Mouse (Mus musculus) hindbrain, postnatal 0 days (tissue): ENCODE measurements around the gene Tmem115. TPM values are rescaled to one million over a fixed set of nuclear protein-coding genes. Genes with fewer than 3 reads are reported as not detected.

Experiments used
- ATAC-seq: fragments of 200-750 bp; cut with Nextera tagmentation; 2 replicates; pipeline ENCODE4 v1.8.0; 2017; ENCODE audit warnings: mild to moderate bottlenecking, moderate TSS enrichment, moderate library complexity
- DNase-seq: peaks from one replicate; pipeline ENCODE4 v3.0.0-alpha.2; 2015; ENCODE audit warnings: low spot score
- H3K27ac ChIP-seq: fragments of 300-500 bp; sonication (generic); 2 replicates; pipeline ENCODE4 v1.5.1; 2014; ENCODE audit warnings: mild to moderate bottlenecking
- H3K27me3 ChIP-seq: fragments of 300-500 bp; sonication (generic); 2 replicates; pipeline ENCODE4 v1.6.1; 2014; ENCODE audit warnings: low read length, mixed read lengths; ENCODE audit not compliant: insufficient read depth
- H3K36me3 ChIP-seq: fragments of 300-500 bp; sonication (generic); 2 replicates; pipeline ENCODE4 v1.6.1; 2014; ENCODE audit warnings: low read length, mixed read lengths; ENCODE audit not compliant: insufficient read depth
- H3K4me1 ChIP-seq: fragments of 300-500 bp; sonication (generic); 2 replicates; pipeline ENCODE4 v1.6.1; 2014; ENCODE audit warnings: antibody characterized with exemption, low read length, mixed read lengths; ENCODE audit not compliant: insufficient read depth
- H3K4me2 ChIP-seq: fragments of 300-500 bp; sonication (generic); 2 replicates; pipeline ENCODE4 v1.6.1; 2014; ENCODE audit warnings: low read depth, mild to moderate bottlenecking, low read length, moderate library complexity, mixed read lengths
- H3K4me3 ChIP-seq: fragments of 300-500 bp; sonication (generic); 2 replicates; pipeline ENCODE4 v1.5.1; 2014; ENCODE audit warnings: low read length
- H3K9ac ChIP-seq: fragments of 300-500 bp; sonication (generic); replicated peaks from 2 replicates; pipeline ENCODE4 v1.6.1; 2014; ENCODE audit warnings: mild to moderate bottlenecking, low read length, moderate library complexity, mixed read lengths
- H3K9me3 ChIP-seq: fragments of 300-500 bp; sonication (generic); 2 replicates; pipeline ENCODE4 v1.6.1; 2016; ENCODE audit warnings: low read length, mixed read lengths
- CTCF ChIP-seq: IDR thresholded peaks from 2 replicates; pipeline ENCODE4 v1.5.1; 2016; ENCODE audit warnings: antibody characterized with exemption, control low read depth, low read depth
- WGBS: fragments of 180-500 bp; shearing (Covaris S2); extraction: QIAGEN DNeasy Blood & Tissue Kit; methylation state at CpG from one replicate; pipeline ENCODE4 v1.1.7; 2014; 5-methylcytosine and 5-hydroxymethylcytosine counted together
- polyA plus RNA-seq: library from polyadenylated mRNA; unstranded; fragments of >200 nt; fragmentation: Nextera tagmentation; extraction: Ambion mirVana; gene quantifications from 2 replicates; pipeline ENCODE4 v1.2.1, GENCODE M21; 2015
- total RNA-seq: library from RNA; depleted of rRNA; stranded (reverse); fragments of >200 nt; gene quantifications from 2 replicates; pipeline ENCODE4 v1.2.3, GENCODE M21; 2014

The Tmem115 gene
- total and polyA plus RNA-seq, 2 experiments from 2014 or later = 52.3 to 72.6 TPM

DNA sequence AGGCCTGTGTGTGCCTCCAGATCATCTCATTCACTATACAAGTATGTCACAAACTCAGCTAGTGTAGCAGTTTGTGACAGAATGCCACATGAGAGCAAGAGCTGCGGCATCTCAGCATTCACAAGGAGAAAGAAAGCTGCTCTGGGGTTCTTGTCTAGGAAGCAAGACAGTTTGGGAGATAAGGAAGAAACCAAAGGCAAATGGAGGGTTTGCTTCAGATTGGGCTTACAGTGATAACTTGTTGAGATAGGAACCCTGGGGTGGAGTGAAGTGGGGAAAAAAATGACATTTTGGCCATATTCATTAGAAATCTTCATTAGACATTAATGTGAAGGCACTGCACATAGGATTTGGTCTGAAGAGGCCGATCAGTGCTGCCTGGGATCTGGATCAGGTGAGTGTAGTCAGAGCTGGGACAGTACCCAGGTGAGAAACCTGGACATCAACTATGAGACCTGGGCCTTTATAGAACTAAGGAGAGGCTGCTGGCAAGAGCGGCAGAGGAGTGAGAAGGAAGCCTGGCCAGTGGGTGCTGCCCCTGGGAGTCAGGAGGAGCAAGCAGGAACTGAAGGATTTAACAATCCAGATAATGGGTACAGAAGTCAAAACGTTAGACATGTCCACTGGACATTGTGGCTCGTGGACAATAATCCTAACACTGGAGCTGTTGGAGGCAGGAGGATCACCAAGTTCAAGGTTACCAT lies 19.1 kb downstream of the Tmem115 start:
- peaks cover 9% of the 10 kb centered on the region for H3K36me3 ChIP-seq
- DNase-seq (no peak), ATAC-seq (no peak)
- H3K4me2 ChIP-seq = no peak overlapping the region; the same call in 1 of the 2 replicates
- H3K9ac ChIP-seq = no peak overlapping the region
- peaks cover 31% of the 10 kb centered on the region for H3K4me1 ChIP-seq
- H3K27me3 ChIP-seq = 0 out of 2 replicates have a peak, but pooled peaks cover 7% of the 10 kb centered on the region
- no peak overlapping the region for H3K4me3 ChIP-seq
- no peak overlapping the region for H3K27ac ChIP-seq
- no peak for TF ChIP-seq CTCF
- no peaks in the 10 kb centered on the region for H3K9me3 ChIP-seq
- WGBS = 86% methylated on average over 5 of the region's 5 CpGs

DNA sequence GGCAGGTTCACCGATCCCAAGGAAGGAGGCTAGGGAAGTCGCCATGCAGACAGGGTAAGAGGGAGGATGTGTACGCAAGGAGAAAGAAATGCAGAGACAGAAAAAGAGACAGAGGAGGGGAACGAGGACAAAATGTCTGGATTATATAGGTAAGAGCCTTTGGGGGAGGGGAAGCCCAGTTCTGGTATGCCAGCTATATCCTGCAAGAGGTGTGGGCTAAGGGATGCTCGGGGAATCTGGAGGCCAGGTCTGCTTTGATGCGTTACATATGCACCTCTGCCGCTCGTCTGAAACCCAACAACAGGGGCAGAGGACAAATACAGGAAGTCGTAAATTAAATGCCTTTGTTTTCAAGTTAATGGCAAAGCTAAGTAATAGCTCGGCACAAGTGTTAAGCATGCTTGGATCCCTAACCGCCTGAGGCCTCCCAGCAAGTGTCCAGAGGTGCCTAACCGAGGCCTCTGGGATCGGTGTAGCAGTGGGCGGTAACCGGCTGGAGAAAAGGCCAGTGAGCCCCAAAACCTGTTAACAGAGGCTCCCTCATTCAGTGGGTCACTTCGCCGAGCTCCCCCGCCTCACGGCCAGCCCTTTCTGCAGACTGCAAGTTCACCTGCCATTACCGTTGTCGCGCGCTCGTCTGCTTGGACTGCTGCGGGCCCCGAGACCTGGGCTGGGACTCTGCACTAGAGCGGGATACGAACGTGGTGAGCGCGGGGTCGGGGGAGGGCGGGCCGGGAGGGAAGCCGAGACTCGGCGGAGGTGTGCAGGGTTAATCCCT lies 20.0 kb downstream of the Tmem115 start:
- 10% methylated on average over 37 of the region's 37 CpGs for WGBS
- Histone ChIP-seq H3K27ac (peak overlapping the region; percentile 74), H3K27me3 (0 out of 2 replicates have a peak, but pooled peaks cover 7% of the 10 kb centered on the region), H3K9ac (peak overlapping the region; percentile 66), H3K4me2 (peak overlapping the region; percentile 68), H3K36me3 (peaks cover 18% of the 10 kb centered on the region), H3K9me3 (no peaks in the 10 kb centered on the region), H3K4me1 (peaks cover 31% of the 10 kb centered on the region), H3K4me3 (peak overlapping the region; percentile 64)
- ATAC-seq (peak; percentile 1; the same call in 1 of the 2 replicates), DNase-seq (no peak)
- TF ChIP-seq CTCF = no peak

DNA sequence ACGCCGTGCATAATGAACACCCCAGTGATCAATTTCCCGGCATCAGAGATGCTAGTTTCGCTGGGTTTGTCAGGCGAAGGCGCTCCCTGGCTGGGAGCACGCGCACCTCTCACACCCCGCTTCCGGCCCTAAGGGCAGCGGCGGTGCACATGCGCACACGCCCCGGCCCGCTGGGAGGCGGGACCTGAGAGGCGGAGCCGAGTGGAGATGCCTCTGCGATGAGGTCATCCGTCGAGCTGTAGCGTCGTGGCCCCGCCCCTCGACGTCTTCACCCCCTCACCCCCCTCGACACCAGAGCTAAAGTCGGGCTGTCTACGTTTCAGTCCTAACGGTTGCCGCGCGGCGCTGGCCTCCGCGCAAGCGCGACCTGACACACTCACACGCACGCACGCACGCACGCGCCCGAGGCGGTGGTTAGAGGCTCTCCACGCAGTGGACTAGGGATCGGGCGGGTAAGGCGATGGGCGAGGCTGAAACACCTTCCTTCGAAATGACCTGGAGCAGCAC lies 20.6 kb downstream of the Tmem115 start:
- Histone ChIP-seq H3K36me3 (peaks cover 25% of the 10 kb centered on the region), H3K27ac (peak overlapping the region; percentile 74), H3K9me3 (no peaks in the 10 kb centered on the region), H3K27me3 (0 out of 2 replicates have a peak, but pooled peaks cover 7% of the 10 kb centered on the region), H3K9ac (peak overlapping the region; percentile 66), H3K4me2 (peak overlapping the region; percentile 68), H3K4me1 (peaks cover 31% of the 10 kb centered on the region), H3K4me3 (peak overlapping the region; percentile 64)
- WGBS = 0% methylated on average over 50 of the region's 53 CpGs
- peak; percentile 40; the same call in 1 of the 2 replicates for TF ChIP-seq CTCF
- ATAC-seq (peak; percentile 96), DNase-seq (peak; percentile 99)

- ATAC-seq (no peak), DNase-seq (peak; percentile 57)
- peak; percentile 21; the same call in 1 of the 2 replicates for TF ChIP-seq CTCF
- Histone ChIP-seq H3K27ac (peak overlapping the region; percentile 74), H3K36me3 (peaks cover 31% of the 10 kb centered on the region), H3K4me2 (peak overlapping the region; percentile 68), H3K4me3 (peak overlapping the region; percentile 64), H3K9me3 (no peaks in the 10 kb centered on the region), H3K27me3 (0 out of 2 replicates have a peak, but pooled peaks cover 7% of the 10 kb centered on the region), H3K4me1 (peaks cover 31% of the 10 kb centered on the region), H3K9ac (peak overlapping the region; percentile 64)
- under 1% methylated on average over 23 of the region's 23 CpGs for WGBS
These were observed 21.3 kb downstream of the Tmem115 start for GRCm38 (mm10) chr9:107555031-107555457.

- H3K9ac ChIP-seq = peak overlapping the region; percentile 64; the same call in 1 of the 2 replicates
- peaks cover 32% of the 10 kb centered on the region for H3K36me3 ChIP-seq
- 0 out of 2 replicates have a peak, but pooled peaks cover 7% of the 10 kb centered on the region for H3K27me3 ChIP-seq
- DNase-seq = no peak
- H3K4me2 ChIP-seq = peak overlapping the region; percentile 68
- ATAC-seq = no peak
- H3K4me3 ChIP-seq = peak overlapping the region; percentile 64
- peaks cover 31% of the 10 kb centered on the region for H3K4me1 ChIP-seq
- H3K27ac ChIP-seq = no peak overlapping the region
- WGBS = 50% methylated on average over 2 of the region's 2 CpGs
- no peak for TF ChIP-seq CTCF
- no peaks in the 10 kb centered on the region for H3K9me3 ChIP-seq
These were observed 22.0 kb downstream of the Tmem115 start for GRCm38 (mm10) chr9:107555701-107556100.

DNA sequence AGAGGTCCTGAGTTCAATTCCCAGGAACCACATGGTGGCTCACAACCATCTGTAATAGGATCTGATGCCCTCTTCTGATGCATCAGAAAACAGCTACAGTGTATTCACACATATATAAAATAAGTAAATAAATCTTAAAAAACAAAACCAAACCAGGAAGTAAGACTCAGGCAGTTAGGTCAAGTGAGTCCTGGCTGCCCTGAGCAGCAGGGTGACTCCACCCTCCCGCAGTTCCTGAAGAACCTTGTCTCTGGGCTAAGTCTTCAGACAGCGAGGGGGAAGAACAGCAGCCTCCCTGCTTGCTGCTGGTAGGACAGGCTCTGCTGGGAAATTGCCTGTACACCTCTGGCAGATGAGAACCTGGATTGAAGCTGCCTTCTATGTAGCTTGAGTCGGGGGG lies 22.6 kb downstream of the Tmem115 start:
- DNase-seq = no peak
- H3K4me1 ChIP-seq = peaks cover 28% of the 10 kb centered on the region
- 89% methylated on average over 3 of the region's 3 CpGs for WGBS
- no peaks in the 10 kb centered on the region for H3K9me3 ChIP-seq
- H3K36me3 ChIP-seq = peaks cover 33% of the 10 kb centered on the region
- H3K27ac ChIP-seq = no peak overlapping the region
- H3K4me2 ChIP-seq = peak overlapping the region; percentile 68
- H3K9ac ChIP-seq = 0 out of 2 replicates have a peak overlapping the region, but pooled peaks have one; percentile 2
- 0 out of 2 replicates have a peak, but pooled peaks cover 5% of the 10 kb centered on the region for H3K27me3 ChIP-seq
- no peak overlapping the region for H3K4me3 ChIP-seq
- no peak for ATAC-seq
- no peak for TF ChIP-seq CTCF
